Mouse (Mus musculus) hindbrain, embryonic 14.5 days (tissue): Measurements from ENCODE around the gene Negr1. TPM values are rescaled to one million over a fixed set of nuclear protein-coding genes. Genes with fewer than 3 reads are reported as not detected.

Experiments
- ATAC-seq: fragments of 200-750 bp; cut with Nextera tagmentation; 2 replicates; pipeline ENCODE4 v1.8.0; 2017; ENCODE audit warnings: moderate number of reproducible peaks, mild to moderate bottlenecking, moderate TSS enrichment, moderate library complexity; ENCODE audit not compliant: low FRiP score
- DNase-seq: peaks from one replicate; pipeline ENCODE4 v3.0.0-alpha.2; 2015; ENCODE audit warnings: low spot score
- H3K27ac ChIP-seq: fragments of 300-500 bp; sonication (generic); 2 replicates; pipeline ENCODE4 v1.5.1; 2014; ENCODE audit warnings: mild to moderate bottlenecking, moderate library complexity
- H3K27me3 ChIP-seq: fragments of 300-500 bp; sonication (generic); 2 replicates; pipeline ENCODE4 v1.6.1; 2014; ENCODE audit warnings: mild to moderate bottlenecking, low read length, mixed read lengths; ENCODE audit not compliant: control insufficient read depth, insufficient read depth
- H3K36me3 ChIP-seq: fragments of 300-500 bp; sonication (generic); replicated peaks from 2 replicates; pipeline ENCODE4 v1.6.1; 2014; ENCODE audit not compliant: control insufficient read depth, insufficient read depth
- H3K4me1 ChIP-seq: fragments of 300-500 bp; sonication (generic); replicated peaks from 2 replicates; pipeline ENCODE4 v1.6.1; 2014; ENCODE audit warnings: antibody characterized with exemption, low read length, mixed read lengths; ENCODE audit not compliant: control insufficient read depth, insufficient read depth
- H3K4me2 ChIP-seq: fragments of 300-500 bp; sonication (generic); replicated peaks from 2 replicates; pipeline ENCODE4 v1.6.1; 2014; ENCODE audit warnings: mild to moderate bottlenecking, moderate library complexity
- H3K4me3 ChIP-seq: fragments of 300-500 bp; sonication (generic); replicated peaks from 2 replicates; pipeline ENCODE4 v1.5.1; 2014; ENCODE audit warnings: mild to moderate bottlenecking, low read length
- H3K9ac ChIP-seq: fragments of 300-500 bp; sonication (generic); 2 replicates; pipeline ENCODE4 v1.6.1; 2014
- H3K9me3 ChIP-seq: fragments of 300-500 bp; sonication (generic); 2 replicates; pipeline ENCODE4 v1.6.1; 2016; ENCODE audit warnings: low read length; ENCODE audit not compliant: control insufficient read depth
- WGBS: fragments of 180-500 bp; shearing (Covaris S2); extraction: QIAGEN DNeasy Blood & Tissue Kit; methylation state at CpG from one replicate; pipeline ENCODE4 v1.1.7; 2014; 5-methylcytosine and 5-hydroxymethylcytosine counted together
- polyA plus RNA-seq: library from polyadenylated mRNA; unstranded; fragments of >200 nt; fragmentation: Nextera tagmentation; extraction: Ambion mirVana; gene quantifications from 2 replicates; pipeline ENCODE4 v1.2.1, GENCODE M21; 2014

Negr1 gene
- polyA plus RNA-seq, 1 experiment from 2014 or later: 46.2 TPM

GRCm38 (mm10) chr3:156772057-156772456 lies 210.5 kb downstream of the Negr1 start:
- Histone ChIP-seq H3K9ac (no peak overlapping the region), H3K36me3 (no peaks in the 10 kb centered on the region), H3K9me3 (no peaks in the 10 kb centered on the region), H3K4me2 (no peak overlapping the region), H3K27ac (no peak overlapping the region), H3K4me1 (no peaks in the 10 kb centered on the region), H3K4me3 (no peak overlapping the region), H3K27me3 (no peaks in the 10 kb centered on the region)
- ATAC-seq (peak; percentile 74), DNase-seq (peak; percentile 41)
- WGBS: 46% methylated on average over 1 of the region's 1 CpGs

- Histone ChIP-seq H3K9me3 (no peaks in the 10 kb centered on the region), H3K4me3 (no peak overlapping the region), H3K4me1 (no peaks in the 10 kb centered on the region), H3K27me3 (no peaks in the 10 kb centered on the region), H3K9ac (no peak overlapping the region), H3K27ac (no peak overlapping the region), H3K36me3 (no peaks in the 10 kb centered on the region), H3K4me2 (no peak overlapping the region)
- ATAC-seq (no peak), DNase-seq (no peak)
- 47% methylated on average over 1 of the region's 1 CpGs for WGBS
Measured at GRCm38 (mm10) chr3:156784309-156784852, 222.8 kb downstream of the Negr1 start.

- Histone ChIP-seq H3K27ac (no peak overlapping the region), H3K4me1 (no peaks in the 10 kb centered on the region), H3K9me3 (no peaks in the 10 kb centered on the region), H3K9ac (no peak overlapping the region), H3K4me2 (no peak overlapping the region), H3K27me3 (no peaks in the 10 kb centered on the region), H3K4me3 (no peak overlapping the region), H3K36me3 (no peaks in the 10 kb centered on the region)
- 96% methylated on average over 1 of the region's 1 CpGs for WGBS
- DNase-seq: no peak
- ATAC-seq: no peak
Measured at GRCm38 (mm10) chr3:156786355-156786754, 224.8 kb downstream of the Negr1 start.

GRCm38 (mm10) chr3:156791234-156791633 lies 229.6 kb downstream of the Negr1 start:
- ATAC-seq: no peak

GRCm38 (mm10) chr3:156792743-156793142 lies 231.1 kb downstream of the Negr1 start:
- H3K4me3 ChIP-seq: no peak overlapping the region
- H3K4me2 ChIP-seq: no peak overlapping the region
- no peaks in the 10 kb centered on the region for H3K36me3 ChIP-seq
- H3K27ac ChIP-seq: no peak overlapping the region
- H3K9me3 ChIP-seq: no peaks in the 10 kb centered on the region
- H3K27me3 ChIP-seq: no peaks in the 10 kb centered on the region
- H3K9ac ChIP-seq: no peak overlapping the region
- ATAC-seq (no peak), DNase-seq (no peak)
- whole genome bisulfite sequencing: 86% methylated on average over 7 of the region's 7 CpGs
- H3K4me1 ChIP-seq: no peaks in the 10 kb centered on the region; the same call in 1 of the 2 replicates

More at GRCm38 (mm10) chr3:156791234-156791633, 229.6 kb downstream of the Negr1 start:
- Histone ChIP-seq H3K9ac (no peak overlapping the region), H3K4me1 (no peaks in the 10 kb centered on the region; the same call in 1 of the 2 replicates), H3K27me3 (no peaks in the 10 kb centered on the region), H3K4me2 (no peak overlapping the region), H3K36me3 (no peaks in the 10 kb centered on the region), H3K27ac (no peak overlapping the region), H3K4me3 (no peak overlapping the region), H3K9me3 (no peaks in the 10 kb centered on the region)
- no peak for DNase-seq

- no peak for ATAC-seq
- Histone ChIP-seq H3K27ac (no peak overlapping the region), H3K4me1 (no peaks in the 10 kb centered on the region; the same call in 1 of the 2 replicates), H3K4me3 (no peak overlapping the region), H3K36me3 (no peaks in the 10 kb centered on the region), H3K27me3 (no peaks in the 10 kb centered on the region), H3K9me3 (no peaks in the 10 kb centered on the region), H3K9ac (no peak overlapping the region), H3K4me2 (no peak overlapping the region)
- DNase-seq: no peak
- 93% methylated on average over 4 of the region's 4 CpGs for WGBS
Measured at GRCm38 (mm10) chr3:156794091-156794490, 232.5 kb downstream of the Negr1 start.

- H3K27me3 ChIP-seq: no peaks in the 10 kb centered on the region
- DNase-seq (no peak), ATAC-seq (no peak)
- no peaks in the 10 kb centered on the region for H3K9me3 ChIP-seq
- no peak overlapping the region for H3K27ac ChIP-seq
- no peak overlapping the region for H3K9ac ChIP-seq
- H3K4me1 ChIP-seq: no peaks in the 10 kb centered on the region; the same call in 1 of the 2 replicates
- H3K4me3 ChIP-seq: no peak overlapping the region
- no peak overlapping the region for H3K4me2 ChIP-seq
- no peaks in the 10 kb centered on the region for H3K36me3 ChIP-seq
- 47% methylated on average over 2 of the region's 2 CpGs for WGBS
Measured at GRCm38 (mm10) chr3:156794610-156795009, 233.0 kb downstream of the Negr1 start.

- Histone ChIP-seq H3K27ac (no peak overlapping the region), H3K4me1 (no peaks in the 10 kb centered on the region; the same call in 1 of the 2 replicates), H3K4me2 (no peak overlapping the region), H3K27me3 (no peaks in the 10 kb centered on the region), H3K9me3 (no peaks in the 10 kb centered on the region), H3K36me3 (no peaks in the 10 kb centered on the region), H3K4me3 (no peak overlapping the region), H3K9ac (no peak overlapping the region)
- 62% methylated on average over 6 of the region's 6 CpGs for WGBS
- no peak for ATAC-seq
- no peak for DNase-seq
Measured at GRCm38 (mm10) chr3:156796061-156796691, 234.6 kb downstream of the Negr1 start.

GRCm38 (mm10) chr3:156799228-156799627 lies 237.6 kb downstream of the Negr1 start:
- ATAC-seq (no peak), DNase-seq (no peak)
- H3K4me3 ChIP-seq: no peak overlapping the region
- no peak overlapping the region for H3K27ac ChIP-seq
- H3K9me3 ChIP-seq: no peaks in the 10 kb centered on the region
- H3K27me3 ChIP-seq: no peaks in the 10 kb centered on the region
- no peak overlapping the region for H3K9ac ChIP-seq
- H3K36me3 ChIP-seq: no peaks in the 10 kb centered on the region
- H3K4me2 ChIP-seq: no peak overlapping the region
- H3K4me1 ChIP-seq: no peaks in the 10 kb centered on the region; the same call in 1 of the 2 replicates
- WGBS: 97% methylated on average over 7 of the region's 7 CpGs
